Mouse (Mus musculus) small intestine, adult 2 months (tissue): ENCODE measurements around the gene Slc10a2. TPM values are rescaled to one million over a fixed set of nuclear protein-coding genes. Genes with fewer than 3 reads are reported as not detected.
"Not testable (repeated sequence)": the region's sequence is repeated elsewhere in the genome, so short reads cannot be mapped to it uniquely, and the experiment has no call there.

Experiments used
- H3K27ac ChIP-seq: fragments of 200-500 bp; 2 replicates; pipeline ENCODE4 v1.5.1; 2012; ENCODE audit warnings: low read depth, low read length, control low read depth, inconsistent platforms; ENCODE audit not compliant: insufficient read depth
- H3K27me3 ChIP-seq: fragments of 200-500 bp; 2 replicates; pipeline ENCODE4 v1.6.1; 2012; ENCODE audit warnings: mild to moderate bottlenecking, moderate library complexity, low read length, inconsistent platforms; ENCODE audit not compliant: control insufficient read depth, insufficient read depth
- H3K36me3 ChIP-seq: fragments of 200-500 bp; 2 replicates; pipeline ENCODE4 v1.6.1; 2012; ENCODE audit warnings: mild to moderate bottlenecking, low read length, control low read depth, inconsistent platforms; ENCODE audit not compliant: control insufficient read depth, insufficient read depth
- H3K4me1 ChIP-seq: fragments of 200-500 bp; 2 replicates; pipeline ENCODE4 v1.6.1; 2012; ENCODE audit warnings: low read length, inconsistent platforms, mixed read lengths; ENCODE audit not compliant: control insufficient read depth, insufficient read depth, insufficient read length
- H3K4me3 ChIP-seq: fragments of 200-500 bp; 2 replicates; pipeline ENCODE4 v1.5.1; 2012; ENCODE audit warnings: low read depth, mild to moderate bottlenecking, control low read depth, inconsistent platforms, low read length, moderate library complexity
- CTCF ChIP-seq: fragments of 200-500 bp; IDR thresholded peaks from 2 replicates; pipeline ENCODE4 v1.5.1; 2012; ENCODE audit warnings: low read depth, mild to moderate bottlenecking, control low read depth, inconsistent platforms, low read length, moderate library complexity, mixed read lengths; ENCODE audit not compliant: insufficient replicate concordance, insufficient read length; ENCODE audit errors: extremely low read depth
- POLR2A ChIP-seq: fragments of 200-500 bp; IDR thresholded peaks from 2 replicates; pipeline ENCODE4 v1.6.1; 2012; ENCODE audit warnings: low read depth, mild to moderate bottlenecking, control low read depth, inconsistent platforms, low read length, moderate library complexity
- WGBS: fragments of 180-500 bp; shearing (Covaris S2); methylation state at CpG from one replicate; pipeline ENCODE4 v1.1.7; 2018; 5-methylcytosine and 5-hydroxymethylcytosine counted together
- polyA plus RNA-seq: library from polyadenylated mRNA; depleted of rRNA; stranded (reverse); fragments of >200 nt; gene quantifications from 2 replicates; pipeline ENCODE4 v1.2.3, GENCODE M21; 2012; rRNA removed

Gene Slc10a2
- polyA plus RNA-seq, result 0.05 and 0.96 TPM in 2 replicates

GRCm38 (mm10) chr8:5105186-5105585 lies at the start of gene Slc10a2:
TSS of gene Slc10a2 (minus strand) at chr8:5105351.
- no peaks in the 10 kb centered on the region for H3K27me3 ChIP-seq
- H3K27ac ChIP-seq, result peak within 1 kb of the TSS; percentile 52; the same call in 1 of the 2 replicates
- no peak within 1 kb of the TSS for H3K4me3 ChIP-seq
- TF ChIP-seq POLR2A, result no peak
- no peak for TF ChIP-seq CTCF
- no peaks in the 10 kb centered on the region for H3K36me3 ChIP-seq
- WGBS, result 12% methylated on average over 5 of the region's 5 CpGs
- H3K4me1 ChIP-seq, result peaks cover 6% of the 10 kb centered on the region; the same call in 1 of the 2 replicates

- H3K27me3 ChIP-seq, result no peaks in the 10 kb centered on the region
- no peak overlapping the region for H3K27ac ChIP-seq
- no peak overlapping the region for H3K4me3 ChIP-seq
- 45% methylated on average over 2 of the region's 2 CpGs for WGBS
- H3K36me3 ChIP-seq, result no peaks in the 10 kb centered on the region
- TF ChIP-seq CTCF (no peak), POLR2A (no peak)
- no peaks in the 10 kb centered on the region for H3K4me1 ChIP-seq
Observed at GRCm38 (mm10) chr8:5129322-5129829, 24.2 kb upstream of the Slc10a2 start.

- no peaks in the 10 kb centered on the region for H3K27me3 ChIP-seq
- WGBS, result 32% methylated on average over 5 of the region's 5 CpGs
- peaks cover 6% of the 10 kb centered on the region; the same call in 1 of the 2 replicates for H3K4me1 ChIP-seq
- H3K36me3 ChIP-seq, result no peaks in the 10 kb centered on the region
- H3K27ac ChIP-seq, result peak overlapping the region; percentile 27
- no peak overlapping the region for H3K4me3 ChIP-seq
- TF ChIP-seq POLR2A, result no peak
- peak; percentile 73; the same call in 1 of the 2 replicates for TF ChIP-seq CTCF
Observed at GRCm38 (mm10) chr8:5106855-5107254, 1.7 kb upstream of the Slc10a2 start.

GRCm38 (mm10) chr8:5095392-5095791 lies 9.8 kb downstream of the Slc10a2 start:
- Histone ChIP-seq H3K4me1 (no peaks in the 10 kb centered on the region), H3K4me3 (no peak overlapping the region), H3K36me3 (no peaks in the 10 kb centered on the region), H3K27ac (no peak overlapping the region), H3K27me3 (no peaks in the 10 kb centered on the region)
- TF ChIP-seq POLR2A (no peak), CTCF (no peak)
- 84% methylated on average over 4 of the region's 4 CpGs for WGBS

GRCm38 (mm10) chr8:5093991-5094390 lies 11.2 kb downstream of the Slc10a2 start:
- H3K27me3 ChIP-seq, H3K4me1 ChIP-seq, H3K4me3 ChIP-seq, H3K27ac ChIP-seq, H3K36me3 ChIP-seq: not testable (repeated sequence)

- H3K27ac ChIP-seq, result no peak overlapping the region
- H3K4me3 ChIP-seq, result no peak overlapping the region
- H3K36me3 ChIP-seq, result no peaks in the 10 kb centered on the region
- H3K4me1 ChIP-seq, result no peaks in the 10 kb centered on the region; the same call in 1 of the 2 replicates
- 43% methylated on average over 3 of the region's 3 CpGs for WGBS
- H3K27me3 ChIP-seq, result no peaks in the 10 kb centered on the region
- TF ChIP-seq CTCF (no peak), POLR2A (no peak)
Observed at GRCm38 (mm10) chr8:5073654-5074293, 31.4 kb downstream of the Slc10a2 start.

GRCm38 (mm10) chr8:5058888-5059287 lies 46.3 kb downstream of the Slc10a2 start:
- H3K4me3 ChIP-seq, result no peak overlapping the region

GRCm38 (mm10) chr8:5044361-5044900 lies 60.7 kb downstream of the Slc10a2 start:
- H3K27ac ChIP-seq, H3K4me1 ChIP-seq, H3K36me3 ChIP-seq, H3K4me3 ChIP-seq, H3K27me3 ChIP-seq: not testable (repeated sequence)
- 77% methylated on average over 6 of the region's 6 CpGs for WGBS

More at GRCm38 (mm10) chr8:5058888-5059287, 46.3 kb downstream of the Slc10a2 start:
- no peaks in the 10 kb centered on the region for H3K4me1 ChIP-seq
- H3K27me3 ChIP-seq, result no peaks in the 10 kb centered on the region
- TF ChIP-seq POLR2A, result no peak
- no peak for TF ChIP-seq CTCF
- 80% methylated on average over 1 of the region's 1 CpGs for WGBS
- no peaks in the 10 kb centered on the region for H3K36me3 ChIP-seq
- no peak overlapping the region for H3K27ac ChIP-seq
